Mouse (Mus musculus): Measurements from ENCODE around the gene Nes. TPM values are rescaled to one million over a fixed set of nuclear protein-coding genes. Genes with fewer than 3 reads are reported as not detected.

The Nes gene
- total and polyA plus RNA-seq, 2 experiments from 2014 or later: 14.9 to 37.2 TPM

- 19% methylated on average over 5 of the region's 5 CpGs for WGBS
These were observed 1.9 kb downstream of the Nes start for GRCm38 (mm10) chr3:87972776-87973175.

GRCm38 (mm10) chr3:87973593-87974380 lies 2.9 kb downstream of the Nes start:
- peak overlapping the region; percentile 67 for H3K4me2 ChIP-seq (ENCODE audit: low read depth, low read length)
- WGBS: 20% methylated on average over 14 of the region's 14 CpGs
- no peak for DNase-seq (ENCODE audit: low spot score)
- peak; percentile 19; the same call in 1 of the 2 replicates for ATAC-seq
- no peaks in the 10 kb centered on the region for H3K9me3 ChIP-seq (ENCODE audit: low read length)
- TF ChIP-seq CTCF (IDR thresholded peaks at IDR 0.05; ENCODE audit: low read depth): no peak
- no peaks in the 10 kb centered on the region for H3K27me3 ChIP-seq (ENCODE audit: insufficient read depth, low read length)
- H3K4me3 ChIP-seq (ENCODE audit: low read length): peak overlapping the region; percentile 19
- H3K27ac ChIP-seq: peak overlapping the region; percentile 33
- peak overlapping the region; percentile 26; the same call in 1 of the 2 replicates for H3K9ac ChIP-seq (replicated peaks; ENCODE audit: low read length)
- no peaks in the 10 kb centered on the region for H3K36me3 ChIP-seq (ENCODE audit: insufficient read depth, low read length)
- peaks cover 12% of the 10 kb centered on the region for H3K4me1 ChIP-seq (ENCODE audit: insufficient read depth, low read length)

More at GRCm38 (mm10) chr3:87972776-87973175, 1.9 kb downstream of the Nes start:
- TF ChIP-seq CTCF (IDR thresholded peaks at IDR 0.05; ENCODE audit: low read depth): no peak
- Histone ChIP-seq H3K27ac (no peak overlapping the region; the same call in 1 of the 2 replicates), H3K4me3 (ENCODE audit: low read length) (peak overlapping the region; percentile 47), H3K36me3 (ENCODE audit: insufficient read depth, low read length) (no peaks in the 10 kb centered on the region), H3K4me1 (ENCODE audit: insufficient read depth, low read length) (peaks cover 12% of the 10 kb centered on the region), H3K9ac (replicated peaks; ENCODE audit: low read length) (no peak overlapping the region; the same call in 1 of the 2 replicates), H3K9me3 (ENCODE audit: low read length) (no peaks in the 10 kb centered on the region), H3K4me2 (ENCODE audit: low read depth, low read length) (peak overlapping the region; percentile 67), H3K27me3 (ENCODE audit: insufficient read depth, low read length) (no peaks in the 10 kb centered on the region)
- ATAC-seq (no peak), DNase-seq (ENCODE audit: low spot score) (no peak)

- Histone ChIP-seq H3K27me3 (ENCODE audit: insufficient read depth, low read length) (no peaks in the 10 kb centered on the region), H3K4me1 (ENCODE audit: insufficient read depth, low read length) (peaks cover 12% of the 10 kb centered on the region), H3K4me2 (ENCODE audit: low read depth, low read length) (peak overlapping the region; percentile 67), H3K4me3 (ENCODE audit: low read length) (0 out of 2 replicates have a peak overlapping the region, but pooled peaks have one; percentile 19), H3K9ac (replicated peaks; ENCODE audit: low read length) (0 out of 2 replicates have a peak overlapping the region, but pooled peaks have one; percentile 7), H3K27ac (peak overlapping the region; percentile 33; the same call in 1 of the 2 replicates), H3K36me3 (ENCODE audit: insufficient read depth, low read length) (no peaks in the 10 kb centered on the region), H3K9me3 (ENCODE audit: low read length) (no peaks in the 10 kb centered on the region)
- 20% methylated on average over 12 of the region's 12 CpGs for WGBS
- peak; percentile 73 for ATAC-seq
- DNase-seq (ENCODE audit: low spot score): peak; percentile 66
- TF ChIP-seq CTCF (IDR thresholded peaks at IDR 0.05; ENCODE audit: low read depth): no peak
These were observed 3.6 kb downstream of the Nes start for GRCm38 (mm10) chr3:87974381-87974987.

- Histone ChIP-seq H3K9me3 (ENCODE audit: low read length) (no peaks in the 10 kb centered on the region), H3K9ac (replicated peaks; ENCODE audit: low read length) (no peak overlapping the region), H3K27ac (no peak overlapping the region), H3K36me3 (ENCODE audit: insufficient read depth, low read length) (no peaks in the 10 kb centered on the region), H3K4me3 (ENCODE audit: low read length) (no peak overlapping the region), H3K4me1 (ENCODE audit: insufficient read depth, low read length) (peaks cover 14% of the 10 kb centered on the region), H3K4me2 (ENCODE audit: low read depth, low read length) (no peak overlapping the region), H3K27me3 (ENCODE audit: insufficient read depth, low read length) (no peaks in the 10 kb centered on the region)
- DNase-seq (ENCODE audit: low spot score) (no peak), ATAC-seq (no peak)
- WGBS: 86% methylated on average over 5 of the region's 5 CpGs
- TF ChIP-seq CTCF (IDR thresholded peaks at IDR 0.05; ENCODE audit: low read depth): no peak
These were observed 8.6 kb downstream of the Nes start for GRCm38 (mm10) chr3:87979493-87979892.

GRCm38 (mm10) chr3:87980085-87980484 lies 9.2 kb downstream of the Nes start:
- no peak overlapping the region for H3K4me2 ChIP-seq (ENCODE audit: low read depth, low read length)
- WGBS: 74% methylated on average over 3 of the region's 3 CpGs
- no peak overlapping the region for H3K9ac ChIP-seq (replicated peaks; ENCODE audit: low read length)
- H3K27me3 ChIP-seq (ENCODE audit: insufficient read depth, low read length): no peaks in the 10 kb centered on the region
- peaks cover 14% of the 10 kb centered on the region for H3K4me1 ChIP-seq (ENCODE audit: insufficient read depth, low read length)
- DNase-seq (ENCODE audit: low spot score) (no peak), ATAC-seq (no peak)
- H3K36me3 ChIP-seq (ENCODE audit: insufficient read depth, low read length): no peaks in the 10 kb centered on the region
- H3K27ac ChIP-seq: no peak overlapping the region
- H3K9me3 ChIP-seq (ENCODE audit: low read length): no peaks in the 10 kb centered on the region
- no peak overlapping the region for H3K4me3 ChIP-seq (ENCODE audit: low read length)
- no peak for TF ChIP-seq CTCF (IDR thresholded peaks at IDR 0.05; ENCODE audit: low read depth)

GRCm38 (mm10) chr3:87980728-87981127 lies 9.8 kb downstream of the Nes start:
- DNase-seq (ENCODE audit: low spot score) (no peak), ATAC-seq (no peak)
- H3K9me3 ChIP-seq (ENCODE audit: low read length): no peaks in the 10 kb centered on the region
- WGBS: 65% methylated on average over 5 of the region's 5 CpGs
- no peak overlapping the region for H3K27ac ChIP-seq
- no peak overlapping the region for H3K9ac ChIP-seq (replicated peaks; ENCODE audit: low read length)
- no peaks in the 10 kb centered on the region for H3K36me3 ChIP-seq (ENCODE audit: insufficient read depth, low read length)
- H3K27me3 ChIP-seq (ENCODE audit: insufficient read depth, low read length): no peaks in the 10 kb centered on the region
- no peak overlapping the region for H3K4me3 ChIP-seq (ENCODE audit: low read length)
- peaks cover 14% of the 10 kb centered on the region for H3K4me1 ChIP-seq (ENCODE audit: insufficient read depth, low read length)
- H3K4me2 ChIP-seq (ENCODE audit: low read depth, low read length): no peak overlapping the region
- TF ChIP-seq CTCF (IDR thresholded peaks at IDR 0.05; ENCODE audit: low read depth): no peak

Measured in hindbrain, postnatal 0 days (tissue).